Mouse (Mus musculus): Measurements from ENCODE around the gene Astl. TPM values are rescaled to one million over a fixed set of nuclear protein-coding genes. Genes with fewer than 3 reads are reported as not detected.

The Astl gene
- total RNA-seq, 2 experiments from 2014 or later = 0.12 to 0.31 TPM

DNA sequence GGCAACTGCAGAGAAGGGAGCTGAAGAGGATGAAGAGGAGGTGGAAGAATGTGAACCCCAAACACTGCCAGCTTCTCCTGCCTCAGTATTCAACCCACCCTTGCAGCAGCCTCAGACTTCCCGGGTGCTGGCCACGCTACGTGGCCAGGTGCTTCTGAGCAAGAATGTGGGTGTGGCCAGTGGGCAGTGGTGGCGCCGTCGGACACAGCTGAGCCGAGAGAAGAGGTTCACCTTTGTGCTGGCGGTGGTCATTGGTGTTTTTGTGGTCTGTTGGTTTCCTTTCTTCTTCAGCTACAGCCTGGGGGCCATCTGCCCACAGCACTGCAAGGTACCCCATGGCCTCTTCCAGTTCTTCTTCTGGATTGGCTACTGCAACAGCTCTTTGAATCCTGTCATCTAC lies 26.0 kb downstream of the Astl start:
- no peak for DNase-seq (ENCODE audit: low spot score in 2 of 2)

DNA sequence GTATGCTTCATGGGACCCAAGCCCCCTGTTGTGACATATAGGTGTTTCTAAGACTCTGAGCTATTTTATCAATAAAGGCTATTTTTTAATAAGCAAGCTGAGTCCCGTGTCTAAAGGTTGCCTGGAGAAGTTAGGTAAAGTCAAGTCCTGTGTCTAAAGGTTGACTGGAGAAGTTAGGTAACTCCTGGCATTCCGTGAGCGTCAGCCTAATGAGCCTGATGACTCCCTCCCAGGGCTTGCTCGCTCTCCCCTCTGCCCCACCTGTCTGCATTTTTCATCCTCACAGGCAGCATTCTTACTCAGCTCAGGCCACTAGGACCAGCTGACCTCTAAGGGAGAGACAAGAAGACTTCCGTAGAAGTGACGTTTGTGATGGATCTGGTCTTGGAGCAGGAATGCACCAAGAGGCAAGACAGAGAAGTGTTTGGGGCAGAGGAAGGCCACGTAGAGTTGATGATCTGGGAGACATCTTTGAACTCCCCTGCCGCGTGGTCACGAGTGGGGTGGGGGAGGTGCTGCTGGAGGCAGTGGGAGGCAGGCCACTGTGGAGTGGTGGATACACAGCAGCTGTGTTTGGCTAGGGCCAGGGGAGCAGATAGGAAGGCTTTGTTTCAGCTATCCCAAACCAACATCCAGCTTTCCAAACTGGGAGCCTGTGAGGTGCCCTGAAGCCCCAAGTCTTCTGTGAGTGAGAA lies 28.8 kb downstream of the Astl start:
- DNase-seq (ENCODE audit: low spot score in 2 of 2) = no peak

DNA sequence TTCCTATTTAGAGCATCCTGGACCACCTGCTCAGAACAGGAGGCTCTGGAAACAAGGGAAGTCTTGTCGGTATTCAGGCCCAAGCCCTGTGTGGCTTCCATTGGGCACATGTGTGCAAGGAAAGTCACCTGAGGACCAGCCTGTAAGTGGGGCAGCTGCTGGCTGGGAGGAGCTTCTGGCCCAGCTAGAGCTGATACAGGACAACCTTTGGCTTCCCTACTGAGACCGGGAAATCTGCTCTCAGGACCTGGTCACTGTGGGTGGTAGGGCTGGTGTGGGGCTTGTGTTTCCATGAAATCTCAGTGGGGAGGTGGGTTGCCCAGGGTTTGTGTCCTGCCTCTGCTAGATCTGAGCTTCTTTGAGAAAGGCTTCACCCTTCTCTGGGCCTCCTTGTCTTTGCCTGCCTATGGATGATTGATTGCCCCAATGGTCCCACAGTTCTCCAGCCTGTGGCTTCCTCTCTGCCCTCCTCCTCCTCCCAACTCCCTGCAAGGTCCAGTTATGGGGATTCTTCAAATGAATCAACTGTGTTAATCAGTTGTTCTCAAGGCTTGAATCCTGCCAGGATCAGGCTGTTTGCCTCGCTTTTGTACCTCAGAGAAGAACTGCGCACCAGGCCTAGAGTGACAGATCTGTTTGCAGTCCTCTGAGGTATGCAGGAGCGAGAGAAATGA lies 31.4 kb downstream of the Astl start:
- no peak for DNase-seq (ENCODE audit: low spot score in 2 of 2)

DNA sequence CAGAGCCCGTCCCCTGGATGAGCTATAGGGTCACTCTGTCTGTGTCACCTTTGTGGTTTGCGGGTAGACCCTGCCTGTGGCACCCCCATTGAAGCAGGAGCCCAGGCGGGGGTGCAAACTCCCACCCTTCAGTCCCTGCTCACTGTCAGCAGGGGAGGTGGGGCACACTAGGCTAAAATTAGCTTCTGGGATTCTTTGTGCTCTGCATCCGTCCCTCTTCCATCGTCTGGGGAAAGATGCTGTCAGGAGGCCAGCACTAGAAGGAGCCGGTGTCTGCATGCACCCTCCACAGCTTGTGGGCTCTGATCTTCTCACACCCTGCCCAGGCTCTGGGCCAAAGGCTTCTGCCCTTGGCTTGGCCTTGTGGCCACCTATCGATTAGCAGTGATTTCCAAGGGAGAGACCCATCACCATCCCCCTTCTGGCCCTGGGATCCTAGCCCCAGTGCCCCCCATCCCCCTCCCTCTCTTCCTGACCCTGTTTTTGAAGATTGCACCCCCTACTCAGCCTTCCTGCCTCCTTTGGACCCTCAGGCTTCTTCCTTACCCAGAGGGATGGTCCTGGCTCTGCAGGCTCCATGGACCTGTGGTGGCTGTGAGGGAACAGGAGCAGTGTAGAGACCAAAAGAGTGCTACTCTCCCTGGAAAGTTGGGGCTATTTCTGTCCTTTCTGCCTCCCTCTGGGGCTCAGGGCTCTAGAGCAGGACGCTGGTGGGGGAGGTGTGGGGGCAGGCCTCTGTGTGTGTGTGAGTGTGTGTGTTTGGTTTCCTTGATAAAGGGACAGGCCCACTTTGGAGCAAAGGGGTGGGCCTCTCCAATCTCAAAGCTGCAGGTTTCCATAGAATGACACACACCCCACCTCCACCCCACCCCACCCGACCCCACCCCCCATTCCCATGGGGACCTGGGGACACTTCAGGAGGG lies 32.4 kb downstream of the Astl start:
- DNase-seq (ENCODE audit: low spot score in 2 of 2) = no peak

DNA sequence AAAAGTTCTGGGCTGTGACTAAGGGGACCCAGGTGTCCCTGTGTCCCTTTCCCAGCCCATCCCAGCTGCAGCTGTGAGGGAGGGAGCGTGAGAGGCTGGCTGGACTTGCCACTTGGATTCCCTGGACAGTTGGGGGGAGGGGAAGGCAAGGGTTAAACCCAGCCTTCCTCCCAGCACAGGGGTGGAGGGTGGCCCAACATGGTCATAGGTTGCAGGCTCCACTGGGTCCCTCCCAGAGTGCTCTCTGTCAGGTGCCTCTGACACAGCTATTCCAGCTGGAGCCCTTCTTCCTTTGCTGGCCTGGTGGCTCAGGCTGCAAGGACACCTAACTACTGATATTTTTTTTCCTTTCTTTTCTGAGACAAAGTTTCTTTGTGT lies 33.0 kb downstream of the Astl start:
- no peak for DNase-seq (ENCODE audit: low spot score in 2 of 2)

DNA sequence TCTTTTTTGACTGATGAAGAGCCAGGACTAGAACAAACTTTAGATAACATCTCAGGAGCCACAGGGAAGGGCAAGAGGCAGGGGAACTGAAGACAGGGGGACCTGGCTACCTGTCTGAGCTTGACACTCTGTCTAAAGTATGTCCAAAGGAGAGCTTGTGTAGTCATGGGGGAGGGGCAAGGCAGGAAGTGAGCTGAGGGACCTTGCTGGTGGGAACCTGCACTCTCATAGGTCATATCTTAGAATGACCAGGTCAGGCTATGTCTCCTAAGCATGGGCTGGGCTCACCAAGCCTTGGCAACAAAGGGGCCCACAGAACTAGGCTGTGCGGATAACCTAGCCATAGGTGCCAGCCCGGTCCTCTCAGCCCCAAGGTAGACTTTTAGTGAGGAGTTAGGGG lies 33.6 kb downstream of the Astl start:
- DNase-seq (ENCODE audit: low spot score in 2 of 2) = no peak

DNA sequence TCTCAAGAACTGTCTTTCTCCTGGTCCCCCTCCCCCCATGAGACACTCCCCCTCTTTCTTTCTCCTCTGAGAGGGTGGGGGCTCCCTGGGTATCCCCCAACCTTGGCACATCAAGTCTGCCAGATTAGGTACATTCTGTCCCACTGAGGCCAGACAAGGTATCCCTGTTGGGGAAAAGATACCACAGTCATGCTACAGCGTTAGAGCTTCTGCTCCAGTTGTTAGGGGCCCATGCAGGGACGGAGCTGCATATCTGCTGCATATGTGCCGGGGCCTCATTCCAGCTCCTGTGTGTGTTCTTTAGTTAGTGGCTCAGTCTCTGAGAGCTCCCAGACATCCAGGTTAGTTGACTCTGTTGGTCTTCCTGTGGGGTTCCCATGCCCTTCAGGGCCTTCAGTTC lies 35.7 kb downstream of the Astl start:
- DNase-seq (ENCODE audit: low spot score in 2 of 2) = no peak

DNA sequence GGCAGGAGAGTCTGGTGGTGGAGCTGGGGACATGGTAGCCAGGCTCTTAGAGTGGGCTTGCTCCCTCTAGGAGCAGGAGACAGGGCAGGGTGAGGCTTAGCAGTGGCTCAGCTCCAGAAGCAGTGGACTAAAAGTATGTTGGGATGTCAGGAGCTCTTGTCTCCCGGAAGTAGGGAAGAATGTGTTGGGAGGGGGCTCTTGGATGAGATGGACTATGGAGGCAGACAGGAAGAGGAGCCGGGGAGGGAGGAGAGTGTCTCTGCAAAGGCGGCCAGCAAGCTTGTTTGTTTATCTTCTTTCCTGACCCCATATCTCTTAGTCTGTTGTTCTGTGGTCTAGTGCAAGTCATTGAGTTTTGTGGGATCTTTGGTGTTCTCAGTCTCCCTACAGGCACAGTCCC lies 36.6 kb downstream of the Astl start:
- no peak for DNase-seq (ENCODE audit: low spot score in 2 of 2)

DNA sequence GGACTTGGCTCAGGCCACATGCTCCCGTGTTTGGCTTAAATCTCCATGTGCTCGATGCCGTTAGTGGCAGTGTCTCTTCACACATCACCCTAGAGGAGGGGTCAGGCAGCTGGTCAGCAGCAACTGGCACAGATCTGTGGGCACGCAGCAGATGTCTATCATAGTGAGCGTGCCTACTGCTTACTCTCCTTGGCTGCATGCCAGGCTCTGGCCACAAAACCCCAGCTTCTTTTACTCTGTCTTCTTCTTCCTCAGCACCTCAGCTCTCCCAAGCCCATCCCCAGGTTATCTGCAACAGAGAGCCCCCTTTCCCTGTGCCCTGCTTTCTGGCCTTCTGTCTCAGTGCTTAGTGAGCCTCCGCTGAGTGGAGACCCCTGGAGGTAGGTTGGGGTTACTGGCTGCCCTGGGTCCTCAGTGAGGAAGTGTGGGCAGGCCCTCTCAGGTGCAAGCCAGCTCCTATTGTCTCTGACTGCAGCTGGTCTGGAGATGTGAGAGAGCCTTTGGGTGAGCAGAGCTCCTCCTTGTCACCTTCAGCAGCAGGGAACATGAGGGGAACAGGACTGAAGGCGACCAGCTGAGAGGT lies 37.4 kb downstream of the Astl start:
- no peak for DNase-seq (ENCODE audit: low spot score in 2 of 2)

DNA sequence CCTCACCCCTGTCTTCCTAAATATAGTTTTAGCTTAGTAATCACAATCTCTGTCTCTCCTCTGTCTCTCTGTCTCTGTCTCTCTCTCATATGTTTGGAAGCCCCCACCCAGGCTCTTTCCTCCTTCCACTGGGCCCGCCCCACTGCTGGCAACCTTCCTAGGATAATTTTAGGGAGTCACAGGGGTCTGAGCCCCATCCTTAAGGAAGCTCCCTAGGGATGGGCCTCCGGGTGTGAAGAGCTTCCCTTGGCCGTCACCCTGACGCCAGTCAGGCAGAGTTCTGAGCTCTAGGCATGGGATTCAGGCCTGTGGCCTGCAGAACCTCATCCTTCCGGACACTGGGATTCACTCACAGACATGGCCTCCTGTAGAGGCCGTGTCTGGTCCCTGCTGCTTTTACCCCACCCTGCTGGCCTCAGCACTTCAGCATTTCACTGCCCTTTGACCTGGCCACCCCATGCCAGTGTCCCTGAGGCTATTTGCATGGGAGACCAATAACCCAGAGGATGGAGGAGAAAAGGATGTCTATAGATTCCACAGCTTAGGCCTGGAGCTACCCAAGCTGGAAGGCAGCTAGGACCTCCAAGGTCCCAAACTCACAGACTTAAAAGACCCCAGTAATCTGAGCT lies 38.1 kb downstream of the Astl start:
- DNase-seq (ENCODE audit: low spot score in 2 of 2) = no peak

DNA sequence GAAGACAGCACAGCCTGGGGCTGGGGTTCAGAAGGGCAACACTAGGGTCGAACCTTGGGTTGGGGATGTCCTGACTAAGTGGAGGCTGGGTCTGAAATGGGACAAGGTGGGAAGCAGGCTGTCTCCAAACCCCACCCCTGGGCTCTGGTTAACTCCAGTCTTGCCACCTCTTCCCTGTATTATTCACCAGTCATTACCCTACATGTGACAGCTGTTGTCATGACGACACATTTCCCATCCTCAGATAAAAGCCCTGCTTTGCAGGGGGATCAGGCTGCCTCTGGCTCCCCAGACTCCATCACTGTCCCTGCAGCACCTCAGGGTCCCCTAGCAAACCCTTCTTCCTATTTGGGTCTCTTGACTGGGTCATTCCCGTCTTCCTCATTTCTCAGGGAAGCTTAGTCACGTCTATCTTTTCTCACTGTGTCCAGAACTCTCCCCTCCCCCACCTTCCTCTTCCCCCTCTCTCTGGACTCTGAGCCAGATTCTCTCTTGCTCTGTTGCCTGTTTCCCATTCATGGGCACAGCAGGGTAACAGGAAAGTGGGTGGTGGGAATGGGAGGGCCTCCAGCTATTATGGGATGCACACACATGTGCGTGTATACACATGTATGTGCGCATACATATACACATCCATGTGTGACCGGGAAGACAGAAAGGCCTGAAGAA lies 39.6 kb downstream of the Astl start:
- no peak for DNase-seq (ENCODE audit: low spot score in 2 of 2)

DNA sequence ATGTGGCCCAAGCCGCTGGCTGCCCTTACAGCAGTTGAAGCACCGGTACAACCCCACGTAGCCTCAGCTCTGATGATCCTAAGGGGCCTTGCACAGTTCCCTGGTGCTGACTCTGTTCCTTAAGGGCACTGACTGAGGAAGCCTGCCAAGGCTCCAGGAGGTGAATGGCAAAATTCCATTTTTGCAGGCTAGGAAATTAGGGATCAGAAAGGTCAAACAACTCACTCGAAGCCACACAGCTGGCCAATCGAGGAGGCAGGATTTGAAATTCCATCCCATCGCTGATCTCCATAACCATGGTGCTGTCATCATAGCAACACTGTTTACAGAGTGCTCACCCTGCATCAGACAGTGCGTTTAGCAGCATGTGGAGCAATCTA lies 40.2 kb downstream of the Astl start:
- DNase-seq (ENCODE audit: low spot score in 2 of 2) = no peak

DNA sequence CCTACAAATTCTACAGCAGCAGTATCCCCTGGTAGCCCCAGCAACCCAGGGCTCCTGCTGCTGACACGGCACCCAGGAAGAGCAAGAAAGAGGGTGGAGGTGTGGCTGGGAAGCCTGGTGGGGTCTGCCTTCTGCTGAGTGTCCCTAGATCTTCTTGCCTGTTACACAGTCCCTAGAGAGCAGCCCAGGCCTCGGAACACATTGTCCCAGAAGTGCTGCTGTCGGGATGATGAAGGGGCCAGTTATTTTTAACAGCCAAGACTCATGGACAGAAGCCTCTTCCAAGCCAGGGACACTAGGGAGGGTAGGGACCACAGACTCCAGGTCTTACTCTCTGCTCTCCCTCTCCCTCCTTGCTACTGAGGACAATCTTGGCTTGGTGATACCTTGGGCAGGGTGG lies 40.8 kb downstream of the Astl start:
- no peak for DNase-seq (ENCODE audit: low spot score in 2 of 2)

DNA sequence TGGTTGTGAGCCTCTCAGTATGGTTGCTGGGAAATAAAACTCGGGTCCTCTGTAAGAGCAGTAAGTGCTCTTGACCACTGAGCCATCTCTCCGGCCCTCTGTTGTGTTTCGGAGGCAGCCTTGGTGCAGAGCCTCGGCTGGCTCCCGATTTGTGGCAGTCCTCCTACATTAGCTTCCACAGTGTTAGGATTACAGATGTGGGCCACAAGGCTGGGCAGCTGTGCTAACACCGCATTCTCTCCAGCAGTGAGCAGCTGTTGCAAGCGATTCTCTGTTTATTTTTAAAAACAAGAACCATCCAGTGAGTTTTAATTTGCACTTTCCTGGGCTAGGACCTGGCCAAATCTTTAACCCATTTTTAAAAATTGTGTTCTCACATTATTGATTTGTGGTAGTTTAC lies 45.4 kb downstream of the Astl start:
- DNase-seq (ENCODE audit: low spot score in 2 of 2) = no peak

DNA sequence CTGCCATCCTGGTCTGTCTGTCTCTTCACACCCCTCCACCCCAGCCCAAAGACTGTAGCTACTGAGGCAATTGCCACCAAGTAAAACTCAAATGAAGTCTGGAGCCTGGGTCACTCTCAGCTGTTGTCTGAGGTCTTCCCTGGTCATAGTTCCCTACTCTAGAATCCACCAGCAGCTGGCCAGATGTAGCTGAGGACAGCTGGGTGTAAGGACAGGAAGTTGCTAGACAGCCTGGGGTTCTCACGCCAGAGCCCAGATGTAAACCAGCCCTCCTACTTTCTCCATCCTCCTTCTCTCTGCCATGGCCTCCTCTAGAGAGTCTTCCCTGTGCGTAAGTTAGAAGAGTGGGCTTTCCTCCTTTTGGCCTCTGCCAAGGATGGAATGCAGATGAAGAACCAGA lies 49.1 kb downstream of the Astl start:
- no peak for DNase-seq (ENCODE audit: low spot score in 2 of 2)

DNA sequence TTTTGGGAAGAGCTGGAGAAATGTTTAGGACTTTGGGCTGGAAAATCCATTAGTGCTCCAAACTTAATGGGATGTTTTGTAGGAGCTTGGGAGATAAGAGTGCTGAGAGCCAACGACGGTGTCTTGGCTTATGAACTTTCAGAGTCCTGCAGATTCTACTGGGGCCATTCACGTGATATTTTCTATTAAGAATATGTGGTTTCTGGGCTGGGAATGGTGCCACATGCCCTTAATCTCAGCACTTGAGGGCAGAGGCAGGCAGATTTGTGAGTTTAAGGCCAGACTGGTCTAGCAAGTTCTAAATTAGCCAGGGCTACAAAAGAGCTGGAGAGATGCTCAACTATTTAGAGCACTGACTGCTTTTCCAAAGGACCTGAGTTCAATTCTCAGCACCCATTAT lies 51.9 kb downstream of the Astl start:
- no peak for DNase-seq (ENCODE audit: low spot score in 2 of 2)

DNA sequence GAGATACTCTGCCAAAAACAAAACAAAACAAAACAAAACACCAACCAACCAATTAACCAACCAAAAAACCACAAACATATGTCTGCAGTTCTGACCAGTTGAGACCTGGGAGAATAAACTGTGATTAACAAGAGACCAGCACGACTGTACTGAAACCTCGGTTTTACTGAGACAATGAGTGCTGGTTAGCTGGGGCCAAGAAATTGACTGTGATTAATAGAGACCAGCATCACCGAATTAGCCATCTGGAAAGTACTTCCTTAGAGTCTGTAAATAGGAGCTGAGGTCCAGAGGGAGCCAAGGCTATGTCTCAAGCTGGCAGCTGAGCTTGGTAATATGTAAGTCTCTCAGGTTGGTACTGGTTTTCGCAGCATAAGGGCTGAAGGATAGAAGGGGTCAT lies 52.4 kb downstream of the Astl start:
- DNase-seq (ENCODE audit: low spot score in 2 of 2) = no peak

DNA sequence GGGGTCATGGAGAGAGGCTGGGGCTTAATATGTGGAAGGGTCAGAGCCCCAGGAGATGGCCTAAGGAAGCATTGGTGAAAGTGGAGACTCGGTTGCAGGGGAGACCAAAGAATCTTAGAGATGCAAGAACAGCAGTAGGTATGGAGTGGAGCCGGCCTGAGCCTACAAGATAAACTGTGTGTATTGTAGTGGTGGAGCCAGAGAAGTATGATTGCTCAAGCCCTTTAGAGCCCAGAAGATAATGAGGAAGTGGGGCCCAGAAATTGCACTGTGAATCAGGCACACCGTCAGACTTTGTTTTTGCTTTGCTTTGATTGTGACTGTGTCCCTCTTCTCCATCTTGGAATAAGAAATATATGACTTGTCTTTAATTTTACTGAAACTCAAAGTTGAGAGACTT lies 52.9 kb downstream of the Astl start:
- no peak for DNase-seq (ENCODE audit: low spot score in 2 of 2)

DNA sequence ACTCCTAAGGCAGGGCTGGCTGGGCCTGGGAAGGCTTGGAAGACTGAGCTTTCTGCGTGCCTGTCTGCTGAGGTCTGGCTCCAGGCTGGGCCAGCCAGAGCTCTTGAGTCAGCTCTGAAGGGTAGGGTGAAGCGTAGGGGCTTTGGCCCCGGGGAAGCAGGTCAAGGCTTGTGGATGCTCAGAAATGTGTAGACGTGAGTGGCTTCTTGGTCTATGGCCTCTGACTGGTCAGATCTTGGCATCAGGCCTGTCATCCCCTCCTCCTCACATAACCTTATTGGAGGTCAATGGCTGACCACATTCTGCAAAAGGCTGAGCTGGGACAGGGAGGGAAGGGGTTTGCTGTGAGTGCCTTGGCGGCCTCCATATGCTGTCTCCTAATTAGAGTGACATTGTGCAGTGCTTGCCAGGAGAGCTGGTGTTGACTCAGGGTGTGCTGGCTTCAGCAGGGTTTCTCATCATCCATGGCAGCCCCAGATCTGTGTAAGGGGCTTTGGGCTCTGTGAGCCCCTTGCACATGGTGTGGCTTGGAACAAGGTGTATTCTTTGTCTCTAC lies 56.2 kb downstream of the Astl start:
- DNase-seq (ENCODE audit: low spot score in 2 of 2) = no peak

DNA sequence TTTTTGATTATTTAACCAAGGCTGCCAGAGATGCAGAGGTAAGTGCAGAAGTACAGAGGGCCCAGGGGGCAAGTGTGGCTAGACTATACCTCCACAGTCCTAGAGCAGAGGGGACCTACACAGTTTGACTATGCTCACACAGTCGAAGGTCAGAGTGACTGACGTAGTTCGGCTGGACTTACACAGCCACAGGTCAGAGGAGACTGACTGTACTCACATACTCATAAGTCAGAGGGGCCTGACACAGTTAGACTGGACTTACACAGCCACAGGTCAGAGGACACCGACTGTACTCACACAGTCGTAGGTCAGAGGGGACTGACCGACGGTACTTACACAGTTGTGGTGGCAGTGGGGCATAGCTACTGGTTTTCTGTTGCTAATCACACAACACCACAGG lies 60.3 kb downstream of the Astl start:
- no peak for DNase-seq (ENCODE audit: low spot score in 2 of 2)

Measured in gastrocnemius, postnatal 4 days (tissue).